Mouse (Mus musculus) forebrain, embryonic 11.5 days (tissue): ENCODE data around the gene Dnajc5. TPM values are rescaled to one million over a fixed set of nuclear protein-coding genes. Genes with fewer than 3 reads are reported as not detected.

Experiments
- ATAC-seq: fragments of 200-750 bp; cut with Nextera tagmentation; replicated peaks from 2 replicates; pipeline ENCODE4 v1.8.0; 2017; ENCODE audit warnings: moderate TSS enrichment; ENCODE audit not compliant: low FRiP score
- DNase-seq: peaks from one replicate; pipeline ENCODE4 v3.0.0-alpha.2; 2017; ENCODE audit warnings: low spot score
- H3K27ac ChIP-seq: fragments of 300-500 bp; sonication (generic); 2 replicates; pipeline ENCODE4 v1.5.1; 2014; ENCODE audit warnings: low read depth, low read length
- H3K27me3 ChIP-seq: fragments of 300-500 bp; sonication (generic); 2 replicates; pipeline ENCODE4 v1.6.1; 2014; ENCODE audit warnings: mild to moderate bottlenecking, low read length, mixed read lengths; ENCODE audit not compliant: control insufficient read depth, insufficient read depth
- H3K36me3 ChIP-seq: fragments of 300-500 bp; sonication (generic); 2 replicates; pipeline ENCODE4 v1.6.1; 2014; ENCODE audit warnings: mild to moderate bottlenecking, low read length, moderate library complexity, mixed read lengths; ENCODE audit not compliant: control insufficient read depth, insufficient read depth
- H3K4me1 ChIP-seq: fragments of 300-500 bp; sonication (generic); replicated peaks from 2 replicates; pipeline ENCODE4 v1.6.1; 2014; ENCODE audit warnings: low read length, mixed read lengths; ENCODE audit not compliant: control insufficient read depth, insufficient read depth
- H3K4me2 ChIP-seq: fragments of 300-500 bp; sonication (generic); 2 replicates; pipeline ENCODE4 v1.6.1; 2014; ENCODE audit warnings: low read depth, mild to moderate bottlenecking, low read length, moderate library complexity, mixed read lengths; ENCODE audit not compliant: severe bottlenecking
- H3K4me3 ChIP-seq: fragments of 300-500 bp; sonication (generic); 2 replicates; pipeline ENCODE4 v1.5.1; 2014; ENCODE audit warnings: low read depth, low read length
- H3K9ac ChIP-seq: fragments of 300-500 bp; sonication (generic); 2 replicates; pipeline ENCODE4 v1.6.1; 2014; ENCODE audit warnings: low read length
- H3K9me3 ChIP-seq: fragments of 300-500 bp; sonication (generic); 2 replicates; pipeline ENCODE4 v1.6.1; 2016; ENCODE audit warnings: low read length, mixed read lengths; ENCODE audit not compliant: control insufficient read depth
- WGBS: fragments of 180-500 bp; shearing (Covaris S2); extraction: QIAGEN DNeasy Blood & Tissue Kit; methylation state at CpG from one replicate; pipeline ENCODE4 v1.1.7; 2014; 5-methylcytosine and 5-hydroxymethylcytosine counted together
- polyA plus RNA-seq: library from polyadenylated mRNA; unstranded; fragments of >200 nt; fragmentation: Nextera tagmentation; extraction: Ambion mirVana; gene quantifications from 2 replicates; pipeline ENCODE4 v1.2.1, GENCODE M21; 2014

Gene Dnajc5
- polyA plus RNA-seq, 1 experiment from 2014 or later = 103 TPM

GRCm38 (mm10) chr2:181550233-181550632 is 29.9 kb downstream of the Dnajc5 start:
- H3K36me3 ChIP-seq = peaks cover 13% of the 10 kb centered on the region
- no peaks in the 10 kb centered on the region for H3K27me3 ChIP-seq
- no peak for DNase-seq
- WGBS = 98% methylated on average over 2 of the region's 2 CpGs
- H3K9me3 ChIP-seq = no peaks in the 10 kb centered on the region
- H3K27ac ChIP-seq = no peak overlapping the region
- ATAC-seq = no peak
- no peak overlapping the region for H3K4me2 ChIP-seq
- no peaks in the 10 kb centered on the region for H3K4me1 ChIP-seq
- no peak overlapping the region for H3K4me3 ChIP-seq
- H3K9ac ChIP-seq = no peak overlapping the region

GRCm38 (mm10) chr2:181553772-181554171 is 33.5 kb downstream of the Dnajc5 start:
- H3K4me3 ChIP-seq = no peak overlapping the region
- no peaks in the 10 kb centered on the region for H3K4me1 ChIP-seq
- no peak for ATAC-seq
- H3K9me3 ChIP-seq = no peaks in the 10 kb centered on the region
- no peak for DNase-seq
- H3K36me3 ChIP-seq = peaks cover 7% of the 10 kb centered on the region
- H3K4me2 ChIP-seq = no peak overlapping the region
- H3K27ac ChIP-seq = no peak overlapping the region
- H3K9ac ChIP-seq = no peak overlapping the region
- no peaks in the 10 kb centered on the region for H3K27me3 ChIP-seq

- no peaks in the 10 kb centered on the region for H3K9me3 ChIP-seq
- no peak for ATAC-seq
- no peaks in the 10 kb centered on the region for H3K4me1 ChIP-seq
- H3K4me2 ChIP-seq = no peak overlapping the region
- WGBS = 96% methylated on average over 3 of the region's 3 CpGs
- H3K27me3 ChIP-seq = no peaks in the 10 kb centered on the region
- no peaks in the 10 kb centered on the region for H3K36me3 ChIP-seq
- no peak overlapping the region for H3K27ac ChIP-seq
- no peak overlapping the region for H3K9ac ChIP-seq
- no peak overlapping the region for H3K4me3 ChIP-seq
- no peak for DNase-seq
These were observed 47.1 kb downstream of the Dnajc5 start for GRCm38 (mm10) chr2:181567338-181567737.

GRCm38 (mm10) chr2:181568272-181569008 is 48.2 kb downstream of the Dnajc5 start:
- ATAC-seq = no peak
- H3K4me2 ChIP-seq = no peak overlapping the region
- no peak overlapping the region for H3K9ac ChIP-seq
- no peaks in the 10 kb centered on the region for H3K4me1 ChIP-seq
- H3K4me3 ChIP-seq = no peak overlapping the region
- WGBS = 81% methylated on average over 7 of the region's 7 CpGs
- no peak overlapping the region for H3K27ac ChIP-seq
- no peaks in the 10 kb centered on the region for H3K27me3 ChIP-seq
- no peaks in the 10 kb centered on the region for H3K36me3 ChIP-seq
- DNase-seq = peak; percentile 52
- no peaks in the 10 kb centered on the region for H3K9me3 ChIP-seq

- H3K4me2 ChIP-seq = no peak overlapping the region
- no peak overlapping the region for H3K9ac ChIP-seq
- ATAC-seq = no peak
- H3K36me3 ChIP-seq = no peaks in the 10 kb centered on the region
- H3K27me3 ChIP-seq = no peaks in the 10 kb centered on the region
- H3K9me3 ChIP-seq = no peaks in the 10 kb centered on the region
- DNase-seq = peak; percentile 37
- WGBS = 95% methylated on average over 10 of the region's 10 CpGs
- H3K27ac ChIP-seq = no peak overlapping the region
- H3K4me1 ChIP-seq = no peaks in the 10 kb centered on the region
- H3K4me3 ChIP-seq = no peak overlapping the region
These were observed 49.6 kb downstream of the Dnajc5 start for GRCm38 (mm10) chr2:181569856-181570255.

- no peaks in the 10 kb centered on the region for H3K36me3 ChIP-seq
- WGBS = 91% methylated on average over 8 of the region's 8 CpGs
- DNase-seq = peak; percentile 47
These were observed 50.1 kb downstream of the Dnajc5 start for GRCm38 (mm10) chr2:181570375-181570774.

GRCm38 (mm10) chr2:181570921-181571595 is 50.8 kb downstream of the Dnajc5 start:
- Histone ChIP-seq H3K36me3 (no peaks in the 10 kb centered on the region), H3K4me1 (no peaks in the 10 kb centered on the region), H3K9me3 (no peaks in the 10 kb centered on the region), H3K4me2 (no peak overlapping the region), H3K9ac (no peak overlapping the region), H3K27me3 (no peaks in the 10 kb centered on the region), H3K4me3 (no peak overlapping the region), H3K27ac (no peak overlapping the region)
- DNase-seq = peak; percentile 40
- WGBS = 80% methylated on average over 6 of the region's 6 CpGs
- no peak for ATAC-seq

More at GRCm38 (mm10) chr2:181570375-181570774, 50.1 kb downstream of the Dnajc5 start:
- no peak overlapping the region for H3K4me3 ChIP-seq
- H3K9ac ChIP-seq = no peak overlapping the region
- H3K4me1 ChIP-seq = no peaks in the 10 kb centered on the region
- no peaks in the 10 kb centered on the region for H3K9me3 ChIP-seq
- H3K27me3 ChIP-seq = no peaks in the 10 kb centered on the region
- H3K27ac ChIP-seq = no peak overlapping the region
- H3K4me2 ChIP-seq = no peak overlapping the region
- ATAC-seq = no peak

- H3K27ac ChIP-seq = no peak overlapping the region
- no peak overlapping the region for H3K4me3 ChIP-seq
- H3K9me3 ChIP-seq = no peaks in the 10 kb centered on the region
- H3K9ac ChIP-seq = no peak overlapping the region
- ATAC-seq (no peak), DNase-seq (peak; percentile 35)
- H3K4me2 ChIP-seq = no peak overlapping the region
- H3K27me3 ChIP-seq = no peaks in the 10 kb centered on the region
- WGBS = 91% methylated on average over 11 of the region's 11 CpGs
- H3K4me1 ChIP-seq = no peaks in the 10 kb centered on the region
- H3K36me3 ChIP-seq = no peaks in the 10 kb centered on the region
These were observed 51.8 kb downstream of the Dnajc5 start for GRCm38 (mm10) chr2:181571941-181572670.
